Mouse (Mus musculus): ENCODE results near the gene Cldn8. TPM values are rescaled to one million over a fixed set of nuclear protein-coding genes. Genes with fewer than 3 reads are reported as not detected.

Cldn8 gene
- not detected for polyA plus RNA-seq (2012; fragmentation: generic; extraction: Trizol)

DNA sequence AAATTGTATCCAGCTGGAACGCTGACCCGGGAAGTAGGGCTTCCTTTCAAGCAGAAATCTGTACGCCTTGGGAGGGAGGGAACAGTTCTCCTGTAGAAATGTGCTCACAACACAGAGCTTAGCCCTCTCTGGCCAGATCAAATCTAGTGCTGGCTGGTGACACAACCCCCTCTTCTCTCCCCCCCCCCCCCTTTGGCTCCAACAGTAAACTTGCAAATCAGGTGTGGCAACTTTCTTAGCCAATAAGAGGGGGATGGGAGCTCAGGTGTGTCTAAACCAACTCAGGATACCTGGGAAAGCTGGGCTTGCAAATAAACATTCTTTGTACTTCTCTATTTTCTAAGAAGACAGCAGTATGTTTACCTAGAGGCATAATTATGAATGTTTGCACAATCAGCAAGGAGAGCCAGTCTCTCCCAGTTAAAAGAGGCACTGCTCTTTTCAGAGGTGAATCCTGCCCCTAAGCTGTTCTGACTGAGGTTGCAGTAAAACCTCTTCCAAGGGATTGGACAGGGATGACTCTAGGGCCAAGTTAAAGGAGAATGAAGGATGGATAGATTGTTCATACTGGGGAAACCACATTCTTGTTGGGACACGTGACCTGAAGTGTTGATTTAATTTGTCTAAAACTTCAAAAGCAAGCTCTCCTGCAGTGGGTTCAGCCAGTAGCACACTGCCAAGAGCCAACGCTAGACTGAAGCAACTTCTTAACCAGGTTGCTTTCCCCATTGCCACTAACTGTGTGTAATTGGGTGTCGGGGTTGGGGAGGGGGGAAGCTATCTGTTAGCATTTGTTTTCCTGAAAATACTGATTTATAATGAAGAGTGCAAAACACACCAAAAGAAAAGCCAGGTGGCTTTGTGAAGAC, at the start of gene Cldn8:
Gene Cldn8, minus strand, starts transcription at position 139 of the 869 bp plus-strand sequence.

GRCm38 (mm10) chr16:88611922-88612321, 48.9 kb upstream of the Cldn8 start, which contains the start of gene Krtap24-1:
TSS of gene Krtap24-1 (minus strand) at chr16:88612279.

Other genes starting within 250 kb of the Cldn8 start
- not detected for gene Cldn17, start 56.2 kb downstream of the Cldn8 start, polyA plus RNA-seq (2012; fragmentation: generic; extraction: Trizol)
- not detected for gene Krtap24-1, start 49.1 kb upstream of the Cldn8 start, polyA plus RNA-seq (2012; fragmentation: generic; extraction: Trizol)
- not detected for gene 2310079G19Rik, start 64.5 kb upstream of the Cldn8 start, polyA plus RNA-seq (2012; fragmentation: generic; extraction: Trizol)
- not detected for gene Krtap26-1, start 84.6 kb upstream of the Cldn8 start, polyA plus RNA-seq (2012; fragmentation: generic; extraction: Trizol)
- not detected for gene Krtap27-1, start 108.5 kb upstream of the Cldn8 start, polyA plus RNA-seq (2012; fragmentation: generic; extraction: Trizol)
- gene 2310061N02Rik, start 144.8 kb upstream of the Cldn8 start, polyA plus RNA-seq (2012; fragmentation: generic; extraction: Trizol), result not detected
- gene Krtap13-1, start 165.7 kb upstream of the Cldn8 start, polyA plus RNA-seq (2012; fragmentation: generic; extraction: Trizol), result not detected
- not detected for gene Krtap13, start 188.5 kb upstream of the Cldn8 start, polyA plus RNA-seq (2012; fragmentation: generic; extraction: Trizol)
- gene 2310034C09Rik, start 195.7 kb upstream of the Cldn8 start, polyA plus RNA-seq (2012; fragmentation: generic; extraction: Trizol), result not detected
- not detected for gene 2310057N15Rik, start 211.0 kb upstream of the Cldn8 start, polyA plus RNA-seq (2012; fragmentation: generic; extraction: Trizol)
- gene Gm5965, start 214.7 kb upstream of the Cldn8 start, polyA plus RNA-seq (2012; fragmentation: generic; extraction: Trizol), result not detected
- gene Gm20741, start 249.0 kb upstream of the Cldn8 start, polyA plus RNA-seq (2012; fragmentation: generic; extraction: Trizol), result not detected